In the genomic region with DNA sequence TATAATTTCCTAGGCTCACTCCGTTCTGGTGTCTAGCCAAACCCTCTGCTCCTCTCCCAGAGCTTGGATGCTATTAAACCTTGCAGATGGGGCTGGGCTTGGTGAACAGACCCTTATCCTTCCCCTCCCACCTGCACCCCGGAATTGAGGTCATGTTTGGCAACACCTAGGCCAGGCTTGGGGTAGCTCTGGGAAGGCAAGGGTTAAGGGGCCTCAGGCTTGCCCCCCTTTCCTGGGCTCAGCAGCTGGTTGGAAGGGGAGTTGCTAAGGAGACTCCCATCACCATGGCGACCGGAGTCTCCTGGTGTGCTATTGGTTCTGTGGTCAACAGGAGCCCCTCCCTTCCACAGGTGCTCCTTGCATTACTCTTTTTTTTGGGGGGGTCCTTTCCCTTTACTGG, we compare ENCODE assay signal across 8 mouse cellular contexts. TPM values are rescaled to one million over a fixed set of nuclear protein-coding genes. Genes with fewer than 3 reads are reported as not detected.
DNase-seq lines count a peak whose midpoint lies in the region; ATAC-seq and TF ChIP-seq lines count a peak whose summit lies in the region.

No protein-coding gene starts in this region.

- TF ChIP-seq CTCF in intestine, postnatal 0 days (IDR thresholded peaks at IDR 0.05; ENCODE audit: low read depth), result no peak

- 0 out of 2 replicates have a peak, but pooled peaks have one; percentile 13 for ATAC-seq in intestine, embryonic 15.5 days
- no peak for ATAC-seq in intestine, postnatal 0 days
- peak; percentile 82 for ATAC-seq in forebrain, embryonic 15.5 days (replicated peaks)
- peak; percentile 72 for ATAC-seq in neural tube, embryonic 13.5 days (ENCODE audit: low read depth)

- no peaks in the 10 kb centered on the region for H3K27me3 ChIP-seq in intestine, embryonic 15.5 days (replicated peaks)
- H3K27me3 ChIP-seq in intestine, postnatal 0 days (replicated peaks; ENCODE audit: control insufficient read depth, insufficient read depth, low read length), result no peaks in the 10 kb centered on the region
- no peaks in the 10 kb centered on the region for H3K27me3 ChIP-seq in forebrain, embryonic 15.5 days
- H3K27me3 ChIP-seq in neural tube, embryonic 13.5 days, result no peaks in the 10 kb centered on the region

- H3K4me3 ChIP-seq in intestine, embryonic 15.5 days (replicated peaks), result no peak overlapping the region
- H3K4me3 ChIP-seq in intestine, postnatal 0 days (ENCODE audit: low read depth, low read length), result no peak overlapping the region
- peak overlapping the region; percentile 61 for H3K4me3 ChIP-seq in forebrain, embryonic 15.5 days
- H3K4me3 ChIP-seq in neural tube, embryonic 13.5 days, result peak overlapping the region; percentile 69

- no peak overlapping the region for H3K9ac ChIP-seq in intestine, embryonic 15.5 days
- no peak overlapping the region for H3K9ac ChIP-seq in intestine, postnatal 0 days (ENCODE audit: low read depth, low read length)
- H3K9ac ChIP-seq in forebrain, embryonic 15.5 days (replicated peaks), result peak overlapping the region; percentile 70
- peak overlapping the region; percentile 85 for H3K9ac ChIP-seq in neural tube, embryonic 13.5 days

- no peak overlapping the region for H3K27ac ChIP-seq in intestine, embryonic 15.5 days
- H3K27ac ChIP-seq in intestine, postnatal 0 days (ENCODE audit: low read depth, low read length), result no peak overlapping the region
- H3K27ac ChIP-seq in forebrain, embryonic 15.5 days (replicated peaks), result peak overlapping the region; percentile 52
- H3K27ac ChIP-seq in neural tube, embryonic 13.5 days (replicated peaks), result peak overlapping the region; percentile 74; the same call in 1 of the 2 replicates

- no peaks in the 10 kb centered on the region for H3K36me3 ChIP-seq in intestine, embryonic 15.5 days
- H3K36me3 ChIP-seq in intestine, postnatal 0 days (ENCODE audit: control insufficient read depth, insufficient read depth), result peaks cover 2% of the 10 kb centered on the region; the same call in 1 of the 2 replicates
- peaks cover 2% of the 10 kb centered on the region; the same call in 1 of the 2 replicates for H3K36me3 ChIP-seq in forebrain, embryonic 15.5 days
- H3K36me3 ChIP-seq in neural tube, embryonic 13.5 days, result peaks cover 16% of the 10 kb centered on the region; the same call in 1 of the 2 replicates

- DNase-seq in left cerebral cortex, adult 18-20 months (ENCODE audit: low spot score in 2 of 2), result peak; percentile 64 to 69
- DNase-seq in lung, postnatal 10 days, result no peak
- no peak for DNase-seq in yolk sac, embryonic 10.5 days (ENCODE audit: low spot score)
- no peak for DNase-seq in adrenal gland, adult 8-10 months

- H3K4me2 ChIP-seq in intestine, embryonic 15.5 days (replicated peaks), result 0 out of 2 replicates have a peak overlapping the region, but pooled peaks have one; percentile 60
- no peak overlapping the region for H3K4me2 ChIP-seq in intestine, postnatal 0 days (replicated peaks; ENCODE audit: low read depth)
- H3K4me2 ChIP-seq in forebrain, embryonic 15.5 days (replicated peaks), result peak overlapping the region; percentile 79
- H3K4me2 ChIP-seq in neural tube, embryonic 13.5 days, result peak overlapping the region; percentile 66

- no peaks in the 10 kb centered on the region for H3K9me3 ChIP-seq in intestine, embryonic 15.5 days
- H3K9me3 ChIP-seq in intestine, postnatal 0 days (ENCODE audit: control insufficient read depth), result no peaks in the 10 kb centered on the region
- H3K9me3 ChIP-seq in forebrain, embryonic 15.5 days, result no peaks in the 10 kb centered on the region
- no peaks in the 10 kb centered on the region for H3K9me3 ChIP-seq in neural tube, embryonic 13.5 days

- 27% methylated on average over 4 of the region's 4 CpGs for WGBS in intestine, embryonic 15.5 days
- WGBS in intestine, postnatal 0 days, result 48% methylated on average over 4 of the region's 4 CpGs
- 5% methylated on average over 4 of the region's 4 CpGs for WGBS in forebrain, embryonic 15.5 days
- 12% methylated on average over 4 of the region's 4 CpGs for WGBS in neural tube, embryonic 13.5 days

- H3K4me1 ChIP-seq in intestine, embryonic 15.5 days (replicated peaks), result peaks cover 13% of the 10 kb centered on the region
- no peaks in the 10 kb centered on the region for H3K4me1 ChIP-seq in intestine, postnatal 0 days (replicated peaks; ENCODE audit: control insufficient read depth, insufficient read depth, low read length)
- H3K4me1 ChIP-seq in forebrain, embryonic 15.5 days, result peaks cover 25% of the 10 kb centered on the region
- peaks cover 37% of the 10 kb centered on the region for H3K4me1 ChIP-seq in neural tube, embryonic 13.5 days (replicated peaks)

RNA-seq across cellular contexts. Expression of gene Pde4a, which starts 32.5 kb away (rescaled TPM):
- polyA plus RNA-seq in intestine, embryonic 15.5 days (2015; fragmentation: Nextera tagmentation; extraction: Ambion mirVana), result 6.0 and 6.8 TPM in 2 replicates
- 2.8 and 3.5 TPM in 2 replicates for polyA plus RNA-seq in intestine, postnatal 0 days (2015; fragmentation: Nextera tagmentation; extraction: Ambion mirVana)
- 23.7 and 25.9 TPM in 2 replicates for polyA plus RNA-seq in forebrain, embryonic 15.5 days (2015; fragmentation: Nextera tagmentation; extraction: Ambion mirVana)
- 10 to 100 TPM; 84.8 to 98.3 TPM for total RNA-seq in left cerebral cortex, adult 18-20 months (2021)
- polyA plus RNA-seq in neural tube, embryonic 13.5 days (2015; fragmentation: Nextera tagmentation; extraction: Ambion mirVana), result 17.5 and 18.9 TPM in 2 replicates
- total RNA-seq in adrenal gland, adult 8-10 months (2022), result 10 to 100 TPM in 2 of 4 experiments, 1 to 10 TPM in 2; 5.7 to 13.4 (median 9.8) TPM

RNA-seq across cellular contexts. Expression of gene Keap1, which starts 41.2 kb away (rescaled TPM):
- polyA plus RNA-seq in intestine, embryonic 15.5 days (2015; fragmentation: Nextera tagmentation; extraction: Ambion mirVana), result 55.8 and 59.8 TPM in 2 replicates
- 38.3 and 42.4 TPM in 2 replicates for polyA plus RNA-seq in intestine, postnatal 0 days (2015; fragmentation: Nextera tagmentation; extraction: Ambion mirVana)
- polyA plus RNA-seq in forebrain, embryonic 15.5 days (2015; fragmentation: Nextera tagmentation; extraction: Ambion mirVana), result 71.6 and 72.5 TPM in 2 replicates
- 10 to 100 TPM; 53.4 to 58.0 TPM for total RNA-seq in left cerebral cortex, adult 18-20 months (2021)
- polyA plus RNA-seq in neural tube, embryonic 13.5 days (2015; fragmentation: Nextera tagmentation; extraction: Ambion mirVana), result 60.9 and 64.4 TPM in 2 replicates
- 10 to 100 TPM; 50.7 to 62.6 (median 57.4) TPM for total RNA-seq in adrenal gland, adult 8-10 months (2022)

RNA-seq across cellular contexts. Expression of gene Cdc37, which starts 48.2 kb away (rescaled TPM):
- polyA plus RNA-seq in intestine, embryonic 15.5 days (2015; fragmentation: Nextera tagmentation; extraction: Ambion mirVana), result 276 and 280 TPM in 2 replicates
- 113 and 115 TPM in 2 replicates for polyA plus RNA-seq in intestine, postnatal 0 days (2015; fragmentation: Nextera tagmentation; extraction: Ambion mirVana)
- polyA plus RNA-seq in forebrain, embryonic 15.5 days (2015; fragmentation: Nextera tagmentation; extraction: Ambion mirVana), result 217 and 221 TPM in 2 replicates
- 100 to 1,000 TPM; 153 to 154 TPM for total RNA-seq in left cerebral cortex, adult 18-20 months (2021)
- polyA plus RNA-seq in neural tube, embryonic 13.5 days (2015; fragmentation: Nextera tagmentation; extraction: Ambion mirVana), result 228 and 273 TPM in 2 replicates
- 100 to 1,000 TPM; 162 to 190 (median 174) TPM for total RNA-seq in adrenal gland, adult 8-10 months (2022)

RNA-seq across cellular contexts. Expression of gene S1pr5, which starts 50.3 kb away (rescaled TPM):
- polyA plus RNA-seq in intestine, embryonic 15.5 days (2015; fragmentation: Nextera tagmentation; extraction: Ambion mirVana), result not detected in 2 replicates
- polyA plus RNA-seq in intestine, postnatal 0 days (2015; fragmentation: Nextera tagmentation; extraction: Ambion mirVana), result not detected in 2 replicates
- polyA plus RNA-seq in forebrain, embryonic 15.5 days (2015; fragmentation: Nextera tagmentation; extraction: Ambion mirVana), result 1.6 TPM in 2 replicates
- 10 to 100 TPM in 1 of 2 experiments, 1 to 10 TPM in 1; 9.7 to 10.7 TPM for total RNA-seq in left cerebral cortex, adult 18-20 months (2021)
- 3.0 and 3.8 TPM in 2 replicates for polyA plus RNA-seq in neural tube, embryonic 13.5 days (2015; fragmentation: Nextera tagmentation; extraction: Ambion mirVana)
- total RNA-seq in adrenal gland, adult 8-10 months (2022), result under 1 TPM; 0.27 to 0.75 (median 0.46) TPM

Comparison
In these comparisons a context has a peak if more than half of its experiments do, and no peak if none do; other contexts are left out.
1. H3K27ac ChIP-seq: peak in forebrain, embryonic 15.5 days (single experiment) and neural tube, embryonic 13.5 days (single experiment); none in intestine, embryonic 15.5 days (single experiment) and intestine, postnatal 0 days (single experiment).
2. H3K4me3 ChIP-seq: peak in forebrain, embryonic 15.5 days (single experiment) and neural tube, embryonic 13.5 days (single experiment); none in intestine, embryonic 15.5 days (single experiment) and intestine, postnatal 0 days (single experiment).
3. H3K9ac ChIP-seq: peak in forebrain, embryonic 15.5 days (single experiment) and neural tube, embryonic 13.5 days (single experiment); none in intestine, embryonic 15.5 days (single experiment) and intestine, postnatal 0 days (single experiment).
4. DNase-seq: peak in left cerebral cortex, adult 18-20 months (2 of 2); none in lung, postnatal 10 days (single experiment), yolk sac, embryonic 10.5 days (single experiment) and adrenal gland, adult 8-10 months (single experiment).